Mouse (Mus musculus) hematopoietic stem cell, adult 5-6 weeks (primary cell): ENCODE results near the gene Noc2l. TPM values are rescaled to one million over a fixed set of nuclear protein-coding genes. Genes with fewer than 3 reads are reported as not detected.

ENCODE experiments used
- ATAC-seq, 2 experiments: fragments of 125-278 bp in 1 of 2; replicated peaks in 1 of 2; 2 replicates each; pipeline ENCODE4 v1.8.0; 2016 to 2017; ENCODE audit warnings: inconsistent platforms in 2 of 2, mild to moderate bottlenecking in 2 of 2, moderate number of reproducible peaks in 2 of 2, low read depth in 1 of 2, moderate TSS enrichment in 1 of 2; ENCODE audit not compliant: low FRiP score in 2 of 2, poor library complexity in 2 of 2, severe bottlenecking in 2 of 2, insufficient read depth in 1 of 2, low TSS enrichment in 1 of 2
- total RNA-seq: library from RNA; stranded (forward); fragments of 172-1452, 232-1000 nt; gene quantifications from 2 replicates; pipeline ENCODE4 v1.2.3, GENCODE M21; 2017

Noc2l gene
- total RNA-seq: 125 and 131 TPM in 2 replicates

GRCm38 (mm10) chr4:156235808-156236533 lies at the start of gene Noc2l:
Gene Noc2l, plus strand, starts transcription at chr4:156236010.
- peak; percentile 73 to 78 for ATAC-seq

- peak; percentile 19 to 50; a peak in 1 of 4 replicates for ATAC-seq
Observed at GRCm38 (mm10) chr4:156188162-156188810, 47.5 kb upstream of the Noc2l start.

- no peak for ATAC-seq
Observed at GRCm38 (mm10) chr4:156188811-156189323, 46.9 kb upstream of the Noc2l start.

GRCm38 (mm10) chr4:156192421-156193199 lies 43.2 kb upstream of the Noc2l start:
- ATAC-seq: no peak

GRCm38 (mm10) chr4:156193200-156193590 lies 42.6 kb upstream of the Noc2l start:
- ATAC-seq: no peak

GRCm38 (mm10) chr4:156193906-156194305 lies 41.9 kb upstream of the Noc2l start:
- ATAC-seq: no peak

- ATAC-seq: no peak
Observed at GRCm38 (mm10) chr4:156194346-156194745, 41.5 kb upstream of the Noc2l start.

- ATAC-seq: no peak
Observed at GRCm38 (mm10) chr4:156195927-156196870, 39.6 kb upstream of the Noc2l start.

- ATAC-seq: peak; percentile 35 to 43; a peak in 1 of 4 replicates
Observed at GRCm38 (mm10) chr4:156197131-156197828, 38.5 kb upstream of the Noc2l start, which contains the start of gene Agrn. Gene Agrn, minus strand, starts transcription at chr4:156197488.

GRCm38 (mm10) chr4:156197829-156198205 lies 38.0 kb upstream of the Noc2l start:
- ATAC-seq: peak; percentile 74 to 75

GRCm38 (mm10) chr4:156200623-156201475 lies 35.0 kb upstream of the Noc2l start, which contains the start of gene Isg15:
Gene Isg15, minus strand, starts transcription at chr4:156200818.
- 0 out of 4 replicates have a peak, but pooled peaks have one; percentile 20 to 22 for ATAC-seq

- ATAC-seq: no peak
Observed at GRCm38 (mm10) chr4:156202462-156202893, 33.3 kb upstream of the Noc2l start.

- peak; percentile 79 to 84 for ATAC-seq
Observed at GRCm38 (mm10) chr4:156203001-156203412, 32.8 kb upstream of the Noc2l start, which contains the start of gene AW011738. Gene AW011738, plus strand, starts transcription at chr4:156203304.

- ATAC-seq: peak; percentile 42 to 48; a peak in 3 of 4 replicates
Observed at GRCm38 (mm10) chr4:156203413-156204131, 32.2 kb upstream of the Noc2l start.

GRCm38 (mm10) chr4:156208872-156209271 lies 26.9 kb upstream of the Noc2l start:
- ATAC-seq: no peak
